ENCODE assay signal across 9 mouse cellular contexts in the genomic region with DNA sequence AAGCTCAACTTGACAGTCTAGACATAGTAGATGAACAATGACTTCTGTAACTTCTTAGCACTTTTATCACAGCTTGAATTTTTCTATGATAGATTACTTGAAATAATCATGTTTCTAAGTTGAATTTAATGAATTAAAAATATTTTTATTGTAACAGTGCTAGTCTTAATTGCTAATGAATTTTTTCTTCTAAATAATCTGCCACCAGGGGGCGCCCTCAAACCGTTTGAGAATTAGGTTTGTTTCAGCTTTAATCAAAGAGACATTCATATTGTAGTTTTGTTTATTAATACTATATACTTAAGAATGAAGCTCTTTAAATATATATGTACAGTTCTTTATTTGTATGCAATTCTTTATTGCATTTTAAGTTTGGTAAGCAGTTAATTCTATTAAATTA. TPM values are rescaled to one million over a fixed set of nuclear protein-coding genes. Genes with fewer than 3 reads are reported as not detected.
DNase-seq lines count a peak whose midpoint lies in the region; ATAC-seq and TF ChIP-seq lines count a peak whose summit lies in the region.
"Had no signal": no experiment of that assay in that cellular context is flagged by ENCODE, and none has a peak within 500 bp of the region (broad histone marks: within the 10 kb centered on the region; RNA-seq: fewer than 3 reads in every experiment).

No protein-coding gene starts in this region.

- no peak overlapping the region for H3K4me2 ChIP-seq in intestine, postnatal 0 days (replicated peaks; ENCODE audit: low read depth)
- H3K4me2 ChIP-seq in intestine, embryonic 16.5 days (ENCODE audit: low read depth, low read length): no peak overlapping the region
- H3K4me2 ChIP-seq: embryonic facial prominence, embryonic 15.5 days had no signal

- WGBS in intestine, postnatal 0 days: 1% methylated on average over 2 of the region's 2 CpGs
- under 1% methylated on average over 2 of the region's 2 CpGs for WGBS in intestine, embryonic 16.5 days

- no peaks in the 10 kb centered on the region for H3K9me3 ChIP-seq in intestine, postnatal 0 days (ENCODE audit: control insufficient read depth)
- no peaks in the 10 kb centered on the region for H3K9me3 ChIP-seq in intestine, embryonic 16.5 days (ENCODE audit: control insufficient read depth, low read length)
- H3K9me3 ChIP-seq: embryonic facial prominence, embryonic 15.5 days had no signal

- peak; percentile 70 for TF ChIP-seq CTCF in intestine, postnatal 0 days (IDR thresholded peaks at IDR 0.05; ENCODE audit: low read depth)

- H3K4me3 ChIP-seq in intestine, postnatal 0 days (ENCODE audit: low read depth, low read length): no peak overlapping the region
- no peak overlapping the region for H3K4me3 ChIP-seq in intestine, embryonic 16.5 days (ENCODE audit: low read length)
- H3K4me3 ChIP-seq: embryonic facial prominence, embryonic 15.5 days had no signal

- H3K9ac ChIP-seq in intestine, postnatal 0 days (ENCODE audit: low read depth, low read length): no peak overlapping the region
- H3K9ac ChIP-seq in intestine, embryonic 16.5 days (ENCODE audit: low read depth, low read length): no peak overlapping the region
- H3K9ac ChIP-seq: embryonic facial prominence, embryonic 15.5 days had no signal

- no peak for ATAC-seq in intestine, postnatal 0 days
- ATAC-seq in intestine, embryonic 16.5 days: no peak
- no peak for ATAC-seq in granulocyte monocyte progenitor cell, adult 5-6 weeks (replicated peaks; ENCODE audit: poor library complexity, severe bottlenecking)

- H3K27me3 ChIP-seq in intestine, postnatal 0 days (replicated peaks; ENCODE audit: control insufficient read depth, insufficient read depth, low read length): no peaks in the 10 kb centered on the region
- H3K27me3 ChIP-seq in intestine, embryonic 16.5 days (replicated peaks; ENCODE audit: control insufficient read depth, insufficient read depth, low read length): no peaks in the 10 kb centered on the region
- H3K27me3 ChIP-seq: embryonic facial prominence, embryonic 15.5 days had no signal

- intact Hi-C loops in left cerebral cortex, postnatal 10 days (cut with DNase I): loop anchor here (2.0 kb wide), 1 partner anchor 254 kb away; no protein-coding TSS in a partner anchor

- no peaks in the 10 kb centered on the region for H3K4me1 ChIP-seq in intestine, postnatal 0 days (replicated peaks; ENCODE audit: control insufficient read depth, insufficient read depth, low read length)
- no peaks in the 10 kb centered on the region for H3K4me1 ChIP-seq in intestine, embryonic 16.5 days (ENCODE audit: control insufficient read depth, insufficient read depth, low read length)
- H3K4me1 ChIP-seq: embryonic facial prominence, embryonic 15.5 days had no signal

- peak; percentile 12 for DNase-seq in ES-CJ7 (ENCODE audit: low read depth, low spot score)
- peak; percentile 56 for DNase-seq in adrenal gland, postnatal 25 days
- peak; percentile 43 to 62 for DNase-seq in frontal cortex, postnatal 36 days (ENCODE audit: low spot score in 2 of 2)
- DNase-seq in left cerebral cortex, postnatal 10 days (ENCODE audit: extremely low spot score in 1 of 2, low spot score in 2 of 2): peak; percentile 36 to 42
- peak; percentile 86 for DNase-seq in retina, embryonic 14.5 days (ENCODE audit: low spot score)

- no peak overlapping the region for H3K27ac ChIP-seq in intestine, postnatal 0 days (ENCODE audit: low read depth, low read length)
- H3K27ac ChIP-seq in intestine, embryonic 16.5 days (ENCODE audit: low read length): no peak overlapping the region
- H3K27ac ChIP-seq: embryonic facial prominence, embryonic 15.5 days had no signal

- H3K36me3 ChIP-seq in intestine, postnatal 0 days (ENCODE audit: control insufficient read depth, insufficient read depth): peaks cover 4% of the 10 kb centered on the region; the same call in 1 of the 2 replicates
- H3K36me3 ChIP-seq in intestine, embryonic 16.5 days (ENCODE audit: control insufficient read depth, insufficient read depth, low read length): no peaks in the 10 kb centered on the region

RNA-seq across cellular contexts. Expression of a gene that starts 27.2 kb away (rescaled TPM):
- polyA plus RNA-seq in intestine, postnatal 0 days (2015; fragmentation: Nextera tagmentation; extraction: Ambion mirVana): 15.7 and 19.7 TPM in 2 replicates
- polyA plus RNA-seq in intestine, embryonic 16.5 days (2015; fragmentation: Nextera tagmentation; extraction: Ambion mirVana): 24.7 and 28.2 TPM in 2 replicates
- total RNA-seq in adrenal gland, postnatal 25 days (2021): 73.1 and 75.6 TPM in 2 replicates
- total RNA-seq in left cerebral cortex, postnatal 10 days (2021): 10 to 100 TPM; 36.8 to 38.4 TPM
- 27.6 and 29.2 TPM in 2 replicates for total RNA-seq in granulocyte monocyte progenitor cell, adult 5-6 weeks (2014; fragmentation: Nextera tagmentation)
- 117 and 145 TPM in 2 replicates for total RNA-seq in granulocyte monocyte progenitor cell, adult 5-6 weeks (2017)

RNA-seq across cellular contexts. Expression of a gene that starts 27.3 kb away (rescaled TPM):
- polyA plus RNA-seq in intestine, postnatal 0 days (2015; fragmentation: Nextera tagmentation; extraction: Ambion mirVana): 196 and 209 TPM in 2 replicates
- polyA plus RNA-seq in intestine, embryonic 16.5 days (2015; fragmentation: Nextera tagmentation; extraction: Ambion mirVana): 312 and 350 TPM in 2 replicates
- total RNA-seq in adrenal gland, postnatal 25 days (2021): 121 and 174 TPM in 2 replicates
- 10 to 100 TPM; 62.1 to 75.7 TPM for total RNA-seq in left cerebral cortex, postnatal 10 days (2021)
- total RNA-seq in granulocyte monocyte progenitor cell, adult 5-6 weeks (2014; fragmentation: Nextera tagmentation): 177 and 202 TPM in 2 replicates
- total RNA-seq in granulocyte monocyte progenitor cell, adult 5-6 weeks (2017): 156 and 165 TPM in 2 replicates

Comparison
In these comparisons a context has a peak if more than half of its experiments do, and no peak if none do; other contexts are left out.
1. DNase-seq: peak in every context shown above with its lines; median percentile 86 in retina, embryonic 14.5 days; 56 in adrenal gland, postnatal 25 days; 52 in frontal cortex, postnatal 36 days; 39 in left cerebral cortex, postnatal 10 days; 12 in ES-CJ7.